Mouse (Mus musculus): ENCODE measurements around the gene Etl4. TPM values are rescaled to one million over a fixed set of nuclear protein-coding genes. Genes with fewer than 3 reads are reported as not detected.

The Etl4 gene
- polyA plus RNA-seq, 1 experiment from 2014 or later, result 3.8 TPM

DNA sequence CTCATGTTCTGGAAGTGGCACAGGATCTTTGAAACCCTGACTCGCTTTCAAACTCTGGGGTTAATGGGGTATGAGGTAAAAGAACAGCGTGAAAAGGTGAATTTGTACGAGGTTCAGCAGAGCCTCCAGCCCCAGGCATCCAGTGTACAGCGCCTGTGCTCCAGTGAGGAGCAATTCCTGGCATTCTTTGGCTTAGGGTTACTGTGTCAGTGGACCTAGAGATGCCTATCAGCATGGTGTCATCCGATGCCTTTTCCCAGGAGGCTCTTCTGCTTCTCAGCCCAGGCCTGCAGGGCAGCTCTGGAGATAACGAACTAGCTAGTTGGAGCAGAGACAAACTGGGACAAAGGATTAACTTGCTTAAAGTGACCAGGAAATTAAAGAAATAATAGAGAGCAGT is 653.5 kb downstream of the Etl4 start:
- Histone ChIP-seq H3K9me3 (no peaks in the 10 kb centered on the region), H3K27ac (no peak overlapping the region), H3K4me1 (replicated peaks) (no peaks in the 10 kb centered on the region), H3K27me3 (no peaks in the 10 kb centered on the region), H3K9ac (replicated peaks) (no peak overlapping the region), H3K36me3 (no peaks in the 10 kb centered on the region), H3K4me2 (replicated peaks) (no peak overlapping the region), H3K4me3 (replicated peaks) (no peak overlapping the region)
- ATAC-seq, result no peak
- 51% methylated on average over 6 of the region's 6 CpGs for WGBS

DNA sequence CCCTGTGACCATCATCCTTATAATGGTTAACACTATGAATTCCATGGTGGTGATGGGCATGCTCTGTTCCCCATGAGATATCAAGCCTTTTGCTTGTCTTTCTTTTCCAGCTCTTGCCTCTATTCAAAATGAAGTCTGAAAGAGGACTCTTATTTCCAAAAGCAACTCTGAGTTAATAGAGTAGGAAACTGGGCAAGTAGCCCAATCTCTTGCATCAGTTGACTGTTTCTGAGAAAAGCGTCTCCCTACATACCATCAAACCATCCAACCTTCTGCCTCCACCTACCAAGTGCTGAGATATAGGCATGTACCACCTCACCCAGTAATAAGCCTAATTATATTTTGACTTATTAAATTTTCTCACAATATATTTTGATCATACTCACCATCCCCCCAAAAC is 658.9 kb downstream of the Etl4 start:
- Histone ChIP-seq H3K4me1 (replicated peaks) (no peaks in the 10 kb centered on the region), H3K36me3 (no peaks in the 10 kb centered on the region), H3K9ac (replicated peaks) (no peak overlapping the region), H3K27ac (no peak overlapping the region), H3K27me3 (no peaks in the 10 kb centered on the region), H3K4me2 (replicated peaks) (no peak overlapping the region), H3K9me3 (no peaks in the 10 kb centered on the region), H3K4me3 (replicated peaks) (no peak overlapping the region)
- WGBS, result 90% methylated on average over 1 of the region's 1 CpGs
- no peak for ATAC-seq

DNA sequence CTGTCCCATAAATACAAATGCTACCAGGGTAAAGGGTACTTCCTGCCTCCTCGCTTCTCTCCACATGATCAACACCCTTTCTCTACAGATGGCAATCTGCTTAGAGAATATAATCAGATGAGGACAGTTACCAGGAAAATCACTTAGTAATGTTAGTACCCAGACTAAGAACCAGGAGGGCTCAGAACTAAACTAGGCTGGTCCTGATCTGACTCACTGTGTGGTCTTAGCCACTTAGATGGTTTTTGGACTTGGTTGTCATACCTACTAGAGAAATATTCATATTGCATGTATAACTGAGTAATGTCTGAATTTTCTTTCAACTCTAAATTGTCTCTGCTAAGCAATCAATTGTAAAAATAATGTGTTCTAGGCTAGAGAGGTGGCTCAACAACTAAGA is 662.4 kb downstream of the Etl4 start:
- Histone ChIP-seq H3K9me3 (no peaks in the 10 kb centered on the region), H3K27me3 (no peaks in the 10 kb centered on the region), H3K4me2 (replicated peaks) (no peak overlapping the region), H3K9ac (replicated peaks) (no peak overlapping the region), H3K4me1 (replicated peaks) (no peaks in the 10 kb centered on the region), H3K36me3 (no peaks in the 10 kb centered on the region), H3K4me3 (replicated peaks) (no peak overlapping the region), H3K27ac (no peak overlapping the region)
- 90% methylated on average over 1 of the region's 1 CpGs for WGBS
- no peak for ATAC-seq

DNA sequence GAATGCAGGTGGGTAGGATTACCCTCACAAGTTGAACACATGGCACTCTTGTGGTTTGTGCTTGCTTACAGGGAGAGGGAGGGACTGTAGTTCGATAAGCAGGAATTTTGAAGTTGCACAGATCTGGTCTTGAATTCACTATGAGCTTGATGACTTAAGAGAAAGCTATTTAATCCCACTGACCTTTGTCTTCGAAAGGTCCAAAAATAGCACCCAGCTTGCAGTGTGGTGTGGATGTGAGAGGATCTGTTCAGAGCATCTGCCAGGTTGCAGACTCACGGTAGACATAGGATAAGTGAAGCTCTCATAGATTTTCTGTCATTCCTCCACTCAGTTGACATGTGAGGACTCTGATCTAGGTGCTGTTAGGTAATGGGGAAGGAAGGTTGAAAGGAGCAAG is 670.8 kb downstream of the Etl4 start:
- no peaks in the 10 kb centered on the region for H3K27me3 ChIP-seq
- WGBS, result 91% methylated on average over 3 of the region's 3 CpGs
- H3K4me2 ChIP-seq (replicated peaks), result no peak overlapping the region
- H3K4me3 ChIP-seq (replicated peaks), result no peak overlapping the region
- H3K36me3 ChIP-seq, result no peaks in the 10 kb centered on the region
- H3K4me1 ChIP-seq (replicated peaks), result no peaks in the 10 kb centered on the region
- H3K9ac ChIP-seq (replicated peaks), result no peak overlapping the region
- no peak overlapping the region for H3K27ac ChIP-seq
- ATAC-seq, result no peak
- H3K9me3 ChIP-seq, result no peaks in the 10 kb centered on the region

DNA sequence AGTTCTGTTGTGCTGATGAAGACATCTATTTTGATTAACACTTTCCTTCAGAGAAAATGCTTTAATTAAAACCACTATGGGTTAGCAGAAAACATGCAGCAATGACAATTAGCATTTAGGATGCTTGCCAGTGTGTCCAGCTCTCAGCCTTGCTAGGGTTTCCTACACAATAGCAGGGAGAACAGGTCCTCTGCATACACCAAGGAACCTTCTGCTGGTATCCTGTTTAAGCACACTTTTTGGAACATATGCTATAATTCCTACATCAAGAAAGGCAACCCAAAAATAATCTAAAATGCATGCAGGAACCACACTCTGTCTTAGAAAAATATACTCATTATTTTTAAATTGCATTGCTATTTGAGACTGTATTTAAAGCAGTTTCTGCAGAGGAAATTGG is 673.5 kb downstream of the Etl4 start:
- no peak overlapping the region for H3K27ac ChIP-seq
- no peaks in the 10 kb centered on the region for H3K4me1 ChIP-seq (replicated peaks)
- H3K9me3 ChIP-seq, result 0 out of 2 replicates have a peak, but pooled peaks cover 5% of the 10 kb centered on the region
- H3K4me2 ChIP-seq (replicated peaks), result no peak overlapping the region
- H3K9ac ChIP-seq (replicated peaks), result no peak overlapping the region
- no peak for ATAC-seq
- H3K36me3 ChIP-seq, result no peaks in the 10 kb centered on the region
- H3K4me3 ChIP-seq (replicated peaks), result no peak overlapping the region
- H3K27me3 ChIP-seq, result no peaks in the 10 kb centered on the region

DNA sequence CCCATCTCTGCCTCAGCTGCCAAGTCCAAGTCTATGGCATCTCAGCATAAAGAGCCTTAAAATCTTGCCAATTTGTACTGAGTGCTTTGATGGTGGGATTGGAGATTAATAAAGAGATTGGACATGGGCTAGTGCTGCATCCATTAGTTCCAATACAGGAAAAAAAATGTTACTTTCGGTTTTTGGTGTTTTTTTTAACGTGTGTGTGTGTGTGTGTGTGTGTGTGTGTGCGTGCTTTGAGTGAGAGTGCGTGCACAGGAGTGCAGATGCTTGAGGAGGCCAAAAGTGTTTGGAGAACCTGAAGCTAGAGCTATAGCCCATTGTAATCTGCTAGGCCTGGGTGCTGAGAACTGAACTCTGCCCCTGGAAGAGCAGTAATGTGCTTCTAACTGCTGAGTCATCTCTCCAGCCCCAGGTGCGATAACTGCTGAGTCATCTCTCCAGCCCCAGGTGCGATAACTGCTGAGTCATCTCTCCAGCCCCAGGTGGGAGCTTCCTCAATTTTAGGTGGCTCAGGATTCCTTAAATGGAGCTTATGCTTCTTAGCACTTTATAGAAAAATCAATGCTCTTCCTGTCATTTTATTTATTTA is 674.1 kb downstream of the Etl4 start:
- no peaks in the 10 kb centered on the region for H3K36me3 ChIP-seq
- no peak overlapping the region for H3K4me2 ChIP-seq (replicated peaks)
- no peak for ATAC-seq
- 0 out of 2 replicates have a peak, but pooled peaks cover 5% of the 10 kb centered on the region for H3K9me3 ChIP-seq
- no peak overlapping the region for H3K27ac ChIP-seq
- no peak overlapping the region for H3K9ac ChIP-seq (replicated peaks)
- WGBS, result 90% methylated on average over 6 of the region's 6 CpGs
- H3K27me3 ChIP-seq, result no peaks in the 10 kb centered on the region
- no peak overlapping the region for H3K4me3 ChIP-seq (replicated peaks)
- no peaks in the 10 kb centered on the region for H3K4me1 ChIP-seq (replicated peaks)

DNA sequence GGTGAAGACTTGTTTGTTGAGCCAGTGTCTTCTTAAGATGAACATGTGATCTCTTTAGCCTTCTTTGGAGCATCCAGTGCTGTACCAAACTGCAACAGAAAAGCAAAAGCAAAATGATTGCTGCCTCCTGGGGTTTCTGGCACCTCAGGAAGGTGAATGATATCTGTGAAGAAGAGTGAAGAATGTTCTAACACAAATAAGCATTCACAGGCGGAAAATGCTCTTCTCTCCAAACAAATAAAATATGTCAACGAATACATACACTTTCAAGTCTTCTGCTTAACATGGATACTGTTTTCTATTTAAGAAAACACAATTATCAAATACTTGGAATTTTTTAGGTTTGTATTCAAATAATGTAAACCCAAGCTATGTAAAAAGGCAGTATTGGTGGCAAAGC is 678.3 kb downstream of the Etl4 start:
- Histone ChIP-seq H3K9ac (replicated peaks) (no peak overlapping the region), H3K27ac (no peak overlapping the region), H3K9me3 (0 out of 2 replicates have a peak, but pooled peaks cover 5% of the 10 kb centered on the region), H3K27me3 (no peaks in the 10 kb centered on the region), H3K4me1 (replicated peaks) (no peaks in the 10 kb centered on the region), H3K4me2 (replicated peaks) (no peak overlapping the region), H3K36me3 (no peaks in the 10 kb centered on the region), H3K4me3 (replicated peaks) (no peak overlapping the region)
- ATAC-seq, result no peak
- WGBS, result 94% methylated on average over 2 of the region's 2 CpGs

DNA sequence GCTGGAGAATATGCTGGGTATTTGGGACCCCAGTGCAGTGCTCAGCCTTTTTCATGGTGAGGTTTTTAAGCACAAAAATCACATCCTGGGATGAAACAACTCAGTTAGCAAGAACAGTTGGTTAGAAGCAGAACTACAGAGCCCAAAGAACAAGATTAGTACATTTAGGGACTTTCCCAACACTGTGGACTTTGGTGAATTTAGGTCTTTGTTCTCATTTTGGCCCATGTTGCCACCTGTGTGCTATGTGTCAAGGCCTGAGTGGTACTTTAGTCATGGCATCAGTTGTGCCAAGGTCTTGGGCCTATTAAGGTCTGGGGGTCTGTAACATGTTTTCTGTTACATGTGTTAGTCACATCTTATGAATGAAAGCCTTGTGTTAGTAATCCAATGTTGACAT is 679.1 kb downstream of the Etl4 start:
- Histone ChIP-seq H3K36me3 (no peaks in the 10 kb centered on the region), H3K4me2 (replicated peaks) (no peak overlapping the region), H3K27ac (no peak overlapping the region), H3K27me3 (no peaks in the 10 kb centered on the region), H3K9me3 (0 out of 2 replicates have a peak, but pooled peaks cover 5% of the 10 kb centered on the region), H3K4me3 (replicated peaks) (no peak overlapping the region), H3K9ac (replicated peaks) (no peak overlapping the region), H3K4me1 (replicated peaks) (no peaks in the 10 kb centered on the region)
- no peak for ATAC-seq

DNA sequence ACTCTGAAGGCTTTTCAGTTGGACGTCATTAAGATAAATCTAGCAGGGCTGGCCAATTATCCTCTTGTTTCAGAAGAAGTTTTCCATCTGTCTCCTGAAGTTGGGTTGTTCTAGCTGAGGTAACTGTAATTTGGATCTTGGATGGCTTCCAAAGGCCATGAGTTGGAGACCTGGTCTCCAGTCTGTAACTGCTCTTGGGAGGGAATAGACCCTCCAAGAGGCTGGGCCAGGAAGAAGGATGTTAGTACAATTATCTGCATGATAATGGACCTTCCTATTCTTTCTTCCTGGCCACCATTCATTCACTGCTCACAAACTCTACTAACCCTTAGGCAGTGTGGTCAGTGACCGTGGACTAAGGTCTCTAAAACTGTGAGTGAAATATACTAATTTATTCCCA is 684.5 kb downstream of the Etl4 start:
- H3K36me3 ChIP-seq, result no peaks in the 10 kb centered on the region
- ATAC-seq, result no peak
- H3K27me3 ChIP-seq, result no peaks in the 10 kb centered on the region
- H3K4me2 ChIP-seq (replicated peaks), result no peak overlapping the region
- 80% methylated on average over 2 of the region's 2 CpGs for WGBS
- no peak overlapping the region for H3K9ac ChIP-seq (replicated peaks)
- peaks cover 4% of the 10 kb centered on the region for H3K4me1 ChIP-seq (replicated peaks)
- H3K4me3 ChIP-seq (replicated peaks), result no peak overlapping the region
- no peak overlapping the region for H3K27ac ChIP-seq
- no peaks in the 10 kb centered on the region for H3K9me3 ChIP-seq

DNA sequence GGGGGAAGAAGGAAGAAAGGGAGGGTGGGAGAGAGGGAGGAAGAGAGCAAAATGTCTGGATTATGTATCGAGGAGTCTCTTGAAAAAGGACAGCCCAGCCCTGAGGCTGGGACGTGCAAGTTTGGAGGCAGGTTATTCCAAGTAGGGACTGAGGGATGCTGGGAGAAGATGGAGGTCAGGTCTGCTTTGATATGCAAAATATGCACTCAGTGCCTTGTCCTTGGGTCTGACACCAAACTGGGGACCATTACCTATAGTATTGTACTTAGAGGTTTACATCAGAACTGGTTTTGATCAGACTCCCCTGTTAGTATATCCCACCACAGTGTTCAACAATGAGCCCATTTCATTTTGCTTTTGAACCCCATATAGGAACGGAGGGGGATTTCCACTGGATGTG is 685.4 kb downstream of the Etl4 start:
- no peak overlapping the region for H3K9ac ChIP-seq (replicated peaks)
- no peak for ATAC-seq
- H3K9me3 ChIP-seq, result no peaks in the 10 kb centered on the region
- H3K27ac ChIP-seq, result no peak overlapping the region
- no peak overlapping the region for H3K4me2 ChIP-seq (replicated peaks)
- H3K4me3 ChIP-seq (replicated peaks), result no peak overlapping the region
- peaks cover 4% of the 10 kb centered on the region for H3K4me1 ChIP-seq (replicated peaks)
- WGBS, result 79% methylated on average over 3 of the region's 3 CpGs
- no peaks in the 10 kb centered on the region for H3K27me3 ChIP-seq
- no peaks in the 10 kb centered on the region for H3K36me3 ChIP-seq

DNA sequence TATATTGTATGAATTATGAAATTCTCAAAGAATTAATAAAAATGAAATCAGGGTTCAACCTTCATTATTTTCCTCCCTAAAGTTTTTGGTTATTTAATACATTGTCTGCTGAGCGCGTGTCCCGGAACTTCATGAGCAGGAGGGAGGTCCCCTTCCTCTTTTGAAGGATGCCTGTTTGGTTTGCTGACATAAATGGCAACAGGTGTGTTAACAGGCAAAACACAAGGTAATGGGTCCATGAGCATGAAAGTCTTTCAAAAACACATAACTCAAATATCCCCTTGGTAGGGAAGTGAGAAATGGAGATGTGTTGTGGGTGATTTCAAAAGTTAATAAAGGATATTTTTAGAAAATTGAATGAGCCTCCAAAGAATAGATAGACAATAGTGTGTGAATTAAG is 687.0 kb downstream of the Etl4 start:
- Histone ChIP-seq H3K9me3 (no peaks in the 10 kb centered on the region), H3K36me3 (no peaks in the 10 kb centered on the region), H3K4me2 (replicated peaks) (no peak overlapping the region), H3K27ac (no peak overlapping the region), H3K27me3 (no peaks in the 10 kb centered on the region), H3K4me1 (replicated peaks) (peaks cover 4% of the 10 kb centered on the region), H3K9ac (replicated peaks) (no peak overlapping the region), H3K4me3 (replicated peaks) (no peak overlapping the region)
- ATAC-seq, result no peak
- WGBS, result 96% methylated on average over 3 of the region's 3 CpGs

DNA sequence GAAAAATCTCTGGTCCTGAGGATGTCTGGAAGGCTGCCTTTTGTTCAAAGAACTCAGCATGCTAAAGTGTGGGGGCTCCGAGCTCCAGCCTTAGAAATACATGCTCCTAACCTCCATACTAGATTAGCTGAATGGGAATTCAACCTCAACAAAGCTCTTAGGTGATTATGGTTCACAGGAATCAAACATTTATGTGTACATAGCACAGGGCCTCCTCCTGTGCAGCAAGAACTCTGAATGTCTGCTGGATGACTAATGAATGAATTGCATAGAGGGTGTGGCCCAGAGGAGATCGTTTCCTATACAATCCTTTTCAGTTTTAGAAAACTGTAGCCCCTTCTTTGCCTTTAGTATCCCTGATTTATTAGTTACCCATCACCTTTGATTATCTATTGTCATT is 687.6 kb downstream of the Etl4 start:
- ATAC-seq, result no peak
- no peaks in the 10 kb centered on the region for H3K9me3 ChIP-seq
- no peaks in the 10 kb centered on the region for H3K36me3 ChIP-seq
- H3K4me1 ChIP-seq (replicated peaks), result peaks cover 4% of the 10 kb centered on the region
- H3K4me2 ChIP-seq (replicated peaks), result no peak overlapping the region
- 44% methylated on average over 2 of the region's 2 CpGs for WGBS
- H3K27ac ChIP-seq, result no peak overlapping the region
- H3K9ac ChIP-seq (replicated peaks), result no peak overlapping the region
- no peaks in the 10 kb centered on the region for H3K27me3 ChIP-seq
- H3K4me3 ChIP-seq (replicated peaks), result no peak overlapping the region

DNA sequence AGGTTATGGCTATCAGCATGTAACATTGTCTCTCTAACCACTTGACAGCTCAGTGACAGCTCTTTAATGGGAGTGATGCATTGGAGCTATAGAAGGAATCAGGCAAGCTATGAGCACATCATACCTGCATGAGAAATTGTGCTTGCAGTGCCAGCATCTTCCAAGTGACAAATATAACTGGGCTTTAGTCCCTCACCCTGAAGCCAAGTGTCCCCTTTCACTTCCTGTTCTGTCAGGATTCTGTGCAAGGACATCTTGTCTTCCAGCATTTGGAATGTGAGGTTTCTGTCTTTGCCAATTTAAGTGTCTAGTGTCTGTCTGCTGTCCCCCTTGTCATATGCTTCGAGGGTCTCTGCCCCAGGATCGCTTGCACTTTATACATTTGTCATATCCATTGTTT is 693.1 kb downstream of the Etl4 start:
- ATAC-seq, result no peak
- Histone ChIP-seq H3K27ac (no peak overlapping the region), H3K27me3 (no peaks in the 10 kb centered on the region), H3K4me2 (replicated peaks) (no peak overlapping the region), H3K4me3 (replicated peaks) (no peak overlapping the region), H3K36me3 (no peaks in the 10 kb centered on the region), H3K9me3 (no peaks in the 10 kb centered on the region), H3K9ac (replicated peaks) (no peak overlapping the region), H3K4me1 (replicated peaks) (no peaks in the 10 kb centered on the region)
- 67% methylated on average over 2 of the region's 2 CpGs for WGBS
